ENCODE assay signal across 7 mouse cellular contexts in genomic region chr12:72441839-72442576, GRCm38 (mm10). TPM values are rescaled to one million over a fixed set of nuclear protein-coding genes. Genes with fewer than 3 reads are reported as not detected.
DNase-seq lines count a peak whose midpoint lies in the region; ATAC-seq and TF ChIP-seq lines count a peak whose summit lies in the region.

Gene Lrrc9, plus strand, starts transcription at chr12:72441866.

- no peak within 1 kb of the TSS for H3K27ac ChIP-seq in bone marrow, adult 2 months (ENCODE audit: control insufficient read depth, insufficient read depth, low read depth, low read length, poor library complexity)
- H3K27ac ChIP-seq in embryonic facial prominence, embryonic 14.5 days (replicated peaks; ENCODE audit: low read depth, low read length), result no peak within 1 kb of the TSS
- H3K27ac ChIP-seq in heart, embryonic 12.5 days (ENCODE audit: poor library complexity, severe bottlenecking), result 0 out of 2 replicates have a peak within 1 kb of the TSS, but pooled peaks have one; percentile 36
- H3K27ac ChIP-seq in midbrain, embryonic 14.5 days (replicated peaks; ENCODE audit: low read depth, low read length), result peak within 1 kb of the TSS; percentile 52
- H3K27ac ChIP-seq in stomach, postnatal 0 days (replicated peaks), result no peak within 1 kb of the TSS

- DNase-seq in embryonic facial prominence, embryonic 14.5 days (ENCODE audit: low spot score), result peak; percentile 85
- peak; percentile 37 for DNase-seq in kidney, adult 9 months
- DNase-seq in liver, result peak; percentile 71
- peak; percentile 86 for DNase-seq in midbrain, embryonic 14.5 days
- peak; percentile 29 for DNase-seq in stomach, postnatal 0 days (ENCODE audit: low spot score)

- TF ChIP-seq POLR2A in bone marrow, adult 2 months (IDR thresholded peaks at IDR 0.05; ENCODE audit: borderline replicate concordance, control insufficient read depth, low read depth, low read length), result no peak

- H3K9me3 ChIP-seq in embryonic facial prominence, embryonic 14.5 days (ENCODE audit: control insufficient read depth, low read length), result no peaks in the 10 kb centered on the region
- H3K9me3 ChIP-seq in heart, embryonic 12.5 days (replicated peaks), result no peaks in the 10 kb centered on the region
- H3K9me3 ChIP-seq in midbrain, embryonic 14.5 days (ENCODE audit: control insufficient read depth, low read length), result no peaks in the 10 kb centered on the region
- H3K9me3 ChIP-seq in stomach, postnatal 0 days (ENCODE audit: control insufficient read depth, low read length), result no peaks in the 10 kb centered on the region

- no peaks in the 10 kb centered on the region for H3K27me3 ChIP-seq in embryonic facial prominence, embryonic 14.5 days (replicated peaks; ENCODE audit: control insufficient read depth, insufficient read depth, low read length)
- H3K27me3 ChIP-seq in heart, embryonic 12.5 days (replicated peaks), result no peaks in the 10 kb centered on the region
- H3K27me3 ChIP-seq in midbrain, embryonic 14.5 days (ENCODE audit: control insufficient read depth, insufficient read depth, low read length), result no peaks in the 10 kb centered on the region
- no peaks in the 10 kb centered on the region for H3K27me3 ChIP-seq in stomach, postnatal 0 days (ENCODE audit: control insufficient read depth, insufficient read depth, low read length)

- no peak for TF ChIP-seq EP300 in stomach, postnatal 0 days (optimal IDR thresholded peaks at IDR 0.05)

- 5% methylated on average over 31 of the region's 31 CpGs for WGBS in bone marrow, adult 2 months
- under 1% methylated on average over 31 of the region's 31 CpGs for WGBS in embryonic facial prominence, embryonic 14.5 days
- WGBS in heart, embryonic 12.5 days, result under 1% methylated on average over 31 of the region's 31 CpGs
- under 1% methylated on average over 31 of the region's 31 CpGs for WGBS in midbrain, embryonic 14.5 days
- 2% methylated on average over 31 of the region's 31 CpGs for WGBS in stomach, postnatal 0 days

- H3K4me2 ChIP-seq in embryonic facial prominence, embryonic 14.5 days (ENCODE audit: low read depth, low read length), result peak within 1 kb of the TSS; percentile 61
- H3K4me2 ChIP-seq in heart, embryonic 12.5 days, result peak within 1 kb of the TSS; percentile 93
- peak within 1 kb of the TSS; percentile 88 for H3K4me2 ChIP-seq in midbrain, embryonic 14.5 days (ENCODE audit: low read length)
- H3K4me2 ChIP-seq in stomach, postnatal 0 days (replicated peaks; ENCODE audit: low read depth), result peak within 1 kb of the TSS; percentile 66

- H3K36me3 ChIP-seq in embryonic facial prominence, embryonic 14.5 days (ENCODE audit: control insufficient read depth, insufficient read depth, low read length), result no peaks in the 10 kb centered on the region
- H3K36me3 ChIP-seq in heart, embryonic 12.5 days, result no peaks in the 10 kb centered on the region
- H3K36me3 ChIP-seq in midbrain, embryonic 14.5 days (ENCODE audit: control insufficient read depth, insufficient read depth, low read length), result no peaks in the 10 kb centered on the region
- H3K36me3 ChIP-seq in stomach, postnatal 0 days (ENCODE audit: control insufficient read depth, insufficient read depth, low read length), result no peaks in the 10 kb centered on the region

- peak within 1 kb of the TSS; percentile 58 for H3K9ac ChIP-seq in embryonic facial prominence, embryonic 14.5 days (ENCODE audit: low read depth, low read length)
- peak within 1 kb of the TSS; percentile 81 for H3K9ac ChIP-seq in heart, embryonic 12.5 days
- H3K9ac ChIP-seq in midbrain, embryonic 14.5 days (replicated peaks; ENCODE audit: low read length), result peak within 1 kb of the TSS; percentile 59
- H3K9ac ChIP-seq in stomach, postnatal 0 days (ENCODE audit: low read length), result peak within 1 kb of the TSS; percentile 31

- peak; percentile 89 for ATAC-seq in embryonic facial prominence, embryonic 14.5 days (ENCODE audit: low read depth)
- ATAC-seq in heart, embryonic 12.5 days (ENCODE audit: insufficient number of reproducible peaks, low FRiP score), result peak; percentile 88
- ATAC-seq in midbrain, embryonic 14.5 days (ENCODE audit: low FRiP score, low TSS enrichment), result peak; percentile 83
- 0 out of 2 replicates have a peak, but pooled peaks have one; percentile 21 for ATAC-seq in stomach, postnatal 0 days (ENCODE audit: low FRiP score, low TSS enrichment)

- H3K4me1 ChIP-seq in bone marrow, adult 2 months (ENCODE audit: control insufficient read depth, insufficient read depth, low read length), result no peaks in the 10 kb centered on the region; the same call in 1 of the 2 replicates
- no peaks in the 10 kb centered on the region for H3K4me1 ChIP-seq in embryonic facial prominence, embryonic 14.5 days (ENCODE audit: control insufficient read depth, insufficient read depth, low read length)
- H3K4me1 ChIP-seq in heart, embryonic 12.5 days (replicated peaks), result 0 out of 2 replicates have a peak, but pooled peaks cover 2% of the 10 kb centered on the region
- H3K4me1 ChIP-seq in midbrain, embryonic 14.5 days (ENCODE audit: control insufficient read depth, insufficient read depth, low read length), result peaks cover 19% of the 10 kb centered on the region; the same call in 1 of the 2 replicates
- no peaks in the 10 kb centered on the region for H3K4me1 ChIP-seq in stomach, postnatal 0 days (replicated peaks; ENCODE audit: control insufficient read depth, insufficient read depth)

- H3K4me3 ChIP-seq in bone marrow, adult 2 months (replicated peaks; ENCODE audit: control insufficient read depth, low read depth, low read length), result peak within 1 kb of the TSS; percentile 36
- H3K4me3 ChIP-seq in embryonic facial prominence, embryonic 14.5 days (ENCODE audit: low read depth, low read length), result peak within 1 kb of the TSS; percentile 39
- H3K4me3 ChIP-seq in heart, embryonic 12.5 days, result peak within 1 kb of the TSS; percentile 58
- peak within 1 kb of the TSS; percentile 45 for H3K4me3 ChIP-seq in midbrain, embryonic 14.5 days (replicated peaks; ENCODE audit: low read depth, low read length)
- H3K4me3 ChIP-seq in stomach, postnatal 0 days (ENCODE audit: low read depth, low read length), result peak within 1 kb of the TSS; percentile 32

- TF ChIP-seq CTCF in bone marrow, adult 2 months (IDR thresholded peaks at IDR 0.05; ENCODE audit: control insufficient read depth, insufficient read depth, low read length), result no peak
- TF ChIP-seq CTCF in stomach, postnatal 0 days (IDR thresholded peaks at IDR 0.05; ENCODE audit: low read depth), result no peak

RNA-seq across cellular contexts. Expression of gene Lrrc9, which starts in this region (rescaled TPM):
- not detected in 2 replicates for polyA plus RNA-seq in bone marrow, adult 2 months (2011; ENCODE audit: insufficient read depth, insufficient read length, low replicate concordance, missing spikeins)
- 0.26 and 0.62 TPM in 2 replicates for polyA plus RNA-seq in embryonic facial prominence, embryonic 14.5 days (2014; fragmentation: Nextera tagmentation; extraction: Ambion mirVana)
- 1.6 and 1.8 TPM in 2 replicates for polyA plus RNA-seq in heart, embryonic 12.5 days (2016; fragmentation: Nextera tagmentation; extraction: Ambion mirVana)
- 5.0 TPM in 2 replicates for polyA plus RNA-seq in midbrain, embryonic 14.5 days (2014; fragmentation: Nextera tagmentation; extraction: Ambion mirVana)
- polyA plus RNA-seq in stomach, postnatal 0 days (2015; fragmentation: Nextera tagmentation; extraction: Ambion mirVana), result 0.04 TPM in 1 of 2 replicates, not detected in the other

Comparison
In these comparisons a context has a peak if more than half of its experiments do, and no peak if none do; other contexts are left out.
1. Peak in DNase-seq, ATAC-seq, H3K4me3 ChIP-seq, H3K9ac ChIP-seq and H3K4me2 ChIP-seq in embryonic facial prominence, embryonic 14.5 days; RNA of the gene not detected or under 1 TPM.
2. Peak in DNase-seq, ATAC-seq, H3K4me3 ChIP-seq, H3K9ac ChIP-seq and H3K4me2 ChIP-seq in stomach, postnatal 0 days; RNA of the gene not detected or under 1 TPM.
3. H3K27ac ChIP-seq: peak in heart, embryonic 12.5 days (single experiment) and midbrain, embryonic 14.5 days (single experiment); none in bone marrow, adult 2 months (single experiment), embryonic facial prominence, embryonic 14.5 days (single experiment) and stomach, postnatal 0 days (single experiment).
4. ATAC-seq: peak in every context shown above with its lines; median percentile 89 in embryonic facial prominence, embryonic 14.5 days; 88 in heart, embryonic 12.5 days; 83 in midbrain, embryonic 14.5 days; 21 in stomach, postnatal 0 days.
5. DNase-seq: peak in every context shown above with its lines; median percentile 86 in midbrain, embryonic 14.5 days; 85 in embryonic facial prominence, embryonic 14.5 days; 71 in liver; 37 in kidney, adult 9 months; 29 in stomach, postnatal 0 days.
6. H3K9ac ChIP-seq: peak in every context shown above with its lines; median percentile 81 in heart, embryonic 12.5 days; 59 in midbrain, embryonic 14.5 days; 58 in embryonic facial prominence, embryonic 14.5 days; 31 in stomach, postnatal 0 days.
7. Peak in every context shown above with its lines, with median percentiles within 50 percentile points of each other: H3K4me3 ChIP-seq and H3K4me2 ChIP-seq.